Mouse (Mus musculus) midbrain, embryonic 15.5 days (tissue): ENCODE data around the gene Proser1. TPM values are rescaled to one million over a fixed set of nuclear protein-coding genes. Genes with fewer than 3 reads are reported as not detected.

Experiments used
- ATAC-seq: fragments of 200-750 bp; cut with Nextera tagmentation; replicated peaks from 2 replicates; pipeline ENCODE4 v1.8.0; 2017; ENCODE audit warnings: moderate TSS enrichment
- H3K27ac ChIP-seq: fragments of 300-500 bp; sonication (generic); 2 replicates; pipeline ENCODE4 v1.5.1; 2015; ENCODE audit warnings: mild to moderate bottlenecking, inconsistent platforms
- H3K27me3 ChIP-seq: fragments of 300-500 bp; sonication (generic); replicated peaks from 2 replicates; pipeline ENCODE4 v1.6.1; 2015; ENCODE audit warnings: inconsistent platforms
- H3K36me3 ChIP-seq: fragments of 300-500 bp; sonication (generic); replicated peaks from 2 replicates; pipeline ENCODE4 v1.6.1; 2015; ENCODE audit warnings: inconsistent platforms
- H3K4me1 ChIP-seq: fragments of 300-500 bp; sonication (generic); 2 replicates; pipeline ENCODE4 v1.6.1; 2015; ENCODE audit warnings: inconsistent platforms
- H3K4me2 ChIP-seq: fragments of 300-500 bp; sonication (generic); 2 replicates; pipeline ENCODE4 v1.6.1; 2015; ENCODE audit warnings: inconsistent platforms, mild to moderate bottlenecking, moderate library complexity
- H3K4me3 ChIP-seq: fragments of 300-500 bp; sonication (generic); 2 replicates; pipeline ENCODE4 v1.5.1; 2015; ENCODE audit warnings: mild to moderate bottlenecking, inconsistent platforms
- H3K9ac ChIP-seq: fragments of 300-500 bp; sonication (generic); 2 replicates; pipeline ENCODE4 v1.6.1; 2015; ENCODE audit warnings: mild to moderate bottlenecking, inconsistent platforms
- H3K9me3 ChIP-seq: fragments of 300-500 bp; sonication (generic); 2 replicates; pipeline ENCODE4 v1.6.1; 2016; ENCODE audit warnings: inconsistent platforms
- WGBS: fragments of 180-500 bp; shearing (Covaris S2); methylation state at CpG from one replicate; pipeline ENCODE4 v1.1.7; 2015; ENCODE audit warnings: mixed read lengths; 5-methylcytosine and 5-hydroxymethylcytosine counted together
- polyA plus RNA-seq: library from polyadenylated mRNA; unstranded; fragments of >200 nt; fragmentation: Nextera tagmentation; extraction: Ambion mirVana; gene quantifications from 2 replicates; pipeline ENCODE4 v1.2.1, GENCODE M21; 2015

The Proser1 gene
- polyA plus RNA-seq, 1 experiment from 2014 or later: 23.2 TPM

DNA sequence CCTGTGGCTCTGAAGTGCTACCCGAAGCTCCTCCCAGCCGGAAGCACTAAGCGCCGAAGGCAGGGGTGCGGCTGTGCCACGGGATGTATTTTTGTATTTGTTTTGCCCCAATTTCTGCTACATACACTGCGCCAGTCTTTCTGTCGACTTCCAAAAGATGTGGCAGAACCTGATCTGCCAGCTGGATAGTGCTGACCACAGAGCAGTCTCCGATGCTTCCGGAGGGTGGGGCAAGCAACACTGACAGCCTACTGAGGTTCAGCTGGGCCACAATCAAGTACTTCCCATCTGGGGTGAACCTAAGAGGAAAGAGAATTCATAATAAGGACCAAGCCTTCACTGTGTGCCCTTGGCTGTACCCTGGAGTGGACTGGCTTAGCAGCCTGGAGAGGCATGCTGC, 11.1 kb upstream of the Proser1 start:
- no peak for ATAC-seq
- peaks cover 59% of the 10 kb centered on the region for H3K36me3 ChIP-seq

DNA sequence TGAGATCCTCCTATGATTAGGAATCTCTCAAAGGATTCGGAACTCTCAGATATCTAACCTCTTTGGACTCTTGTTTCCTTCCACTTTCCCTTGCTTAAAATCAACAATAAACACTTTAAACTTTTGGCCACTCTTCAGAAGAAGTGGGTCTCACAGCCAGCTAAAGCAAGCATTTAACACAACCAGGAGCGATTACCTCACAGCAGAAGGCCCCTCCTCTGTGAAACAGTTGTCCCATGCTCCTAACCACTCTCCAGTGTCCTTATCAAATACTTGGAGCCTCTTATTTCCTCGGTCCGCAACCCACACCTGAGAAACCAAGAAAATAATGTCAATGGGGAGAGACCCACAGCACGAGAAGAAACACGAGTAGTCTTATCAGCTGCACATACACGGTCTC, 10.1 kb upstream of the Proser1 start:
- Histone ChIP-seq H3K27me3 (no peaks in the 10 kb centered on the region), H3K4me3 (no peak overlapping the region), H3K4me1 (no peaks in the 10 kb centered on the region), H3K36me3 (peaks cover 64% of the 10 kb centered on the region), H3K9me3 (no peaks in the 10 kb centered on the region), H3K4me2 (no peak overlapping the region), H3K9ac (no peak overlapping the region), H3K27ac (no peak overlapping the region)
- no peak for ATAC-seq
- 97% methylated on average over 7 of the region's 7 CpGs for WGBS

More for the DNA sequence above, 11.1 kb upstream of the Proser1 start:
- no peak overlapping the region for H3K9ac ChIP-seq
- H3K4me1 ChIP-seq: peaks cover 3% of the 10 kb centered on the region; the same call in 1 of the 2 replicates
- no peaks in the 10 kb centered on the region for H3K9me3 ChIP-seq
- H3K27me3 ChIP-seq: no peaks in the 10 kb centered on the region
- no peak overlapping the region for H3K4me2 ChIP-seq
- H3K4me3 ChIP-seq: no peak overlapping the region
- WGBS: 94% methylated on average over 10 of the region's 10 CpGs
- H3K27ac ChIP-seq: no peak overlapping the region

DNA sequence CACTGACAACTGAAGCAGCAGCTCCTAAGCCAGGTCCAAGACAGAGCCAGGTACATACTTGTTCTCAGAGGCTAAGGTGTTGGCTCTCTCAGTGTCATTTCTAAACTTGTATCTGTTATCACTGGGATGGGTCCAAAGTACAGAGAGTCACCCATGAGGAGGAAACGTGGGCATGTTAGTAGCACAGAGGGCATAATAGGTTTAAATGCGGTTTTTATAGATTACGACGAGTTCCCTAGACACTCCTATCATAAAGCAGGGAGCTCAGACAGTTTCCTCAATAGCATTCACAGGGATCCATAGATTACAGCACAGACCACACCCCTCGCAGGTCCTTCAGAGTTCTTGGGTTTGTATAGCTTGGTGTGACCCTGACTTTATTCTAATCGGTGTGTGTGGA, 9.5 kb upstream of the Proser1 start:
- no peaks in the 10 kb centered on the region for H3K4me1 ChIP-seq
- no peak overlapping the region for H3K4me2 ChIP-seq
- H3K36me3 ChIP-seq: peaks cover 66% of the 10 kb centered on the region
- no peak overlapping the region for H3K9ac ChIP-seq
- H3K27ac ChIP-seq: no peak overlapping the region
- H3K9me3 ChIP-seq: no peaks in the 10 kb centered on the region
- no peaks in the 10 kb centered on the region for H3K27me3 ChIP-seq
- ATAC-seq: no peak
- WGBS: 96% methylated on average over 6 of the region's 6 CpGs
- H3K4me3 ChIP-seq: no peak overlapping the region

DNA sequence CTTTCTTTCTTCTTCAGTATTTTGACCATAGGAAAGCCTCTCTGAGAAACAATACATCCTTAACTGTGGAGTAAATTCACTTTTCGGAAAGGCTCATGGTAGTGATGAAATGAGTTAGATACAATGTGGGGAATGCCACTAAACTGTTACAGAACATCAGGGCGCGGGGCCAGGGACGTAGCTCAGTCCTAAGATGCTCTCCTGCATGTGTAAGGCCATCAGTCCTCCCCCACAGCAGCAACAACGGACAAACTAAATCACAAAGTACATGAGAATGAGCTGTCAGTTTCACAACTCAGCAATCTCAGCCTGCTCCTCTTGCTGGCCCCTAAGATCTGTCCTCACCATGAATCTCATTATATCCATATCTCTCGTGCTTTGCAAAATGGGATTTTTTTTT, 8.9 kb upstream of the Proser1 start:
- H3K27me3 ChIP-seq: no peaks in the 10 kb centered on the region
- no peak overlapping the region for H3K4me3 ChIP-seq
- no peak overlapping the region for H3K9ac ChIP-seq
- ATAC-seq: no peak
- no peaks in the 10 kb centered on the region for H3K4me1 ChIP-seq
- no peaks in the 10 kb centered on the region for H3K9me3 ChIP-seq
- 94% methylated on average over 6 of the region's 6 CpGs for WGBS
- peaks cover 66% of the 10 kb centered on the region for H3K36me3 ChIP-seq
- H3K4me2 ChIP-seq: no peak overlapping the region
- no peak overlapping the region for H3K27ac ChIP-seq

DNA sequence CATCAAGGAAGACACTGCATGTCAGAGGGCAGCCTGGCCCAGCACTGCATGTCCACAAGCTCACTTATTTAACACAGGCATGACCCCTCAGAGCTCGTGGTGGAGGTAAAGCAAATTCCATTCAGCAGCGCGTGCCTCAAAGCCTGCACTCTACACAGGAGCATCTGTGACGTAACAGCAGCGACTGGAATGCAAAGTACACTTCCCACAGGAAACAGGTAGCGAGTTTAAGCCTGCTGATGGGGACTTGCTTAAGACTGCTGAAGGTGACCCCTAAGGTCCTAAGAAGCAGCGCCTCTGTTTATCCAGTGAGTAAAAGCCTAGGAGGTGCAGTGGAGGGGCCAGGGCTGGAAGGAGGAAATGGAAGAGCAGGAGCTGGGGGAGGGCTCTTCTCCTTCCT, 8.5 kb upstream of the Proser1 start:
- no peak overlapping the region for H3K4me2 ChIP-seq
- H3K27me3 ChIP-seq: no peaks in the 10 kb centered on the region
- no peak for ATAC-seq
- H3K4me1 ChIP-seq: no peaks in the 10 kb centered on the region
- no peak overlapping the region for H3K9ac ChIP-seq
- WGBS: 87% methylated on average over 7 of the region's 7 CpGs
- no peak overlapping the region for H3K27ac ChIP-seq
- peaks cover 63% of the 10 kb centered on the region for H3K36me3 ChIP-seq
- no peak overlapping the region for H3K4me3 ChIP-seq
- H3K9me3 ChIP-seq: no peaks in the 10 kb centered on the region

DNA sequence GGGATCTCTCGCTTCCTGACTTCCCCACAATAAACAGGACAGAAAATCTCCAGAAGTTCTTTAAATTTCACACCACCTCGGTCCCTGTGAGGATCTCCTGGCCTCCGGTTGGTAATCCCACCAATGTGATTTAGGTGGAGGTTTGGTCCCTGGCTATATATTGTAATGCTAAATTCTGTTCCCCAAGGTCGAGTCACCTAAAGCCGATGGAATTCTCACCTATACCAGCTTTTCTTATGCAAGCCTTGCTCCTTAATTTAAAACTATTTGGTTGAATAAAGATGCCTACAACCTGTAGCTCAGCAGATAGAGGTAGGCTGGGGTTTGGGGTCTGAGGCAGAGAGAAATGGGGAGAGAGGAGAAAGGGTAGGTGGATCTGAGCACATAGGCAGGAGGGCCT, 5.7 kb upstream of the Proser1 start:
- no peaks in the 10 kb centered on the region for H3K9me3 ChIP-seq
- no peak overlapping the region for H3K4me3 ChIP-seq
- no peak overlapping the region for H3K27ac ChIP-seq
- no peaks in the 10 kb centered on the region for H3K27me3 ChIP-seq
- peaks cover 45% of the 10 kb centered on the region; the same call in 1 of the 2 replicates for H3K36me3 ChIP-seq
- no peak overlapping the region for H3K4me2 ChIP-seq
- no peak for ATAC-seq
- H3K4me1 ChIP-seq: peaks cover 12% of the 10 kb centered on the region
- 82% methylated on average over 5 of the region's 5 CpGs for WGBS
- no peak overlapping the region for H3K9ac ChIP-seq

DNA sequence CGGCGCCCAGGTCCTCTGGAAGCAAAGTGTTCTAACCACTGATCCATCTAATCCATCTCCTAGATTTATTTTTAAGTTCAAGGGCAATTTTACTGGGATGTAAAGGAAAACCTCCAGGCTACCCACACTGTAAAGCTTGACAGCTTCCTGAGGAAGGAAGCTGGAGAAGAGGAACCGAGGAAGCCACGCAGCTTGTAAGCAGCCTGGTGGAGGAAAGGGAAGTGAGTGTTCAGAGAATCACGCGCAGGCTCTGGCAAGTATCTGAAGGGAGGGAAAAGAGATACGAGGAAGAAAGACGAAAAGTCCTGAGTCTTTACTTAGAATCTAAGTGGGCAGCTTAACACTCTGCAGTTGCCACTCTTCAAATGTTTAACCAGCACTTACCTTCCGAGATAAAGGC, 3.4 kb upstream of the Proser1 start:
- no peak overlapping the region for H3K27ac ChIP-seq
- no peaks in the 10 kb centered on the region for H3K9me3 ChIP-seq
- H3K4me3 ChIP-seq: no peak overlapping the region
- no peak overlapping the region for H3K4me2 ChIP-seq
- no peak for ATAC-seq
- H3K36me3 ChIP-seq: peaks cover 31% of the 10 kb centered on the region; the same call in 1 of the 2 replicates
- WGBS: 93% methylated on average over 9 of the region's 9 CpGs
- H3K27me3 ChIP-seq: no peaks in the 10 kb centered on the region
- no peak overlapping the region for H3K9ac ChIP-seq
- peaks cover 20% of the 10 kb centered on the region for H3K4me1 ChIP-seq

DNA sequence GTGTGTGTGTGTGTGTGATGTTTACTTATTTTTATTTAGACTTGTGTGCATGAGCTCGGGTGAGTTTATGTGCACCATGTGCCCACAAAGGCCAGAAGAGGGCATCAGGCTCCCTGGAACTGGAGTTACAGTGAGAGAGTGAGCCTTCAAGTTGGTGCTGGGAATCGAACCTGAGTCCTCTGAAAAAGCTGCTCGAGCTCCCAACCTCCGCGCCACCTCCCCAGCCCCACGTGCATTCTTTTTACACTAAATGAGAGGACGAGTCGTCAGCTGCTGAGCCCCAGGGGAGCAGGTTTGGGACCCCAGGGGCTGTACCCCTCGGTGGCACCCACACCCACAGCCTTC, 793 bp upstream of the Proser1 start:
- 6% methylated on average over 9 of the region's 9 CpGs for WGBS
- peaks cover 45% of the 10 kb centered on the region for H3K4me1 ChIP-seq
- H3K36me3 ChIP-seq: peaks cover 9% of the 10 kb centered on the region; the same call in 1 of the 2 replicates
- H3K27ac ChIP-seq: peak overlapping the region; percentile 87
- peak overlapping the region; percentile 90 for H3K9ac ChIP-seq
- H3K27me3 ChIP-seq: no peaks in the 10 kb centered on the region
- no peaks in the 10 kb centered on the region for H3K9me3 ChIP-seq
- H3K4me2 ChIP-seq: peak overlapping the region; percentile 84
- no peak for ATAC-seq
- H3K4me3 ChIP-seq: peak overlapping the region; percentile 75

DNA sequence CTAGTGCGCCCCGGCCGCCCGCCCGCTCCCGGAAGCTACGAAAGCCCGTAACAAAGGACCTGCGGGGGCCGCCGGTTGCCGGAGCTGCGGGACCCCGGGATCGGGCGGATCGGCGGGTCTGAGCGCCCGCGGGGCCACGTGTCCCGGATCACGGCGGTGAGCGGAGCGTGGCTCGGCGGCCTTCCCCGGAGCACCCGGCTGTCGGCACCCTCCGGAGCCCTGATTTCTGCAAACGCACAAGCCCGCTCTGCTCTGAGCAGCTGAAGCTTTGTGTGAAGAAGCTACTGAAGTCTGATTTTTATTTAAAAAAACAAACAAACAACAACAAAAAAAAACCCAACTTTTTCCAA, 274 bp downstream of the Proser1 start:
- H3K9ac ChIP-seq: peak overlapping the region; percentile 90
- H3K4me1 ChIP-seq: peaks cover 49% of the 10 kb centered on the region
- H3K27ac ChIP-seq: peak overlapping the region; percentile 93
- H3K27me3 ChIP-seq: no peaks in the 10 kb centered on the region
- H3K4me2 ChIP-seq: peak overlapping the region; percentile 84
- H3K4me3 ChIP-seq: peak overlapping the region; percentile 75
- under 1% methylated on average over 35 of the region's 35 CpGs for WGBS
- 0 out of 2 replicates have a peak, but pooled peaks cover 2% of the 10 kb centered on the region for H3K36me3 ChIP-seq
- no peaks in the 10 kb centered on the region for H3K9me3 ChIP-seq
- ATAC-seq: peak; percentile 81

DNA sequence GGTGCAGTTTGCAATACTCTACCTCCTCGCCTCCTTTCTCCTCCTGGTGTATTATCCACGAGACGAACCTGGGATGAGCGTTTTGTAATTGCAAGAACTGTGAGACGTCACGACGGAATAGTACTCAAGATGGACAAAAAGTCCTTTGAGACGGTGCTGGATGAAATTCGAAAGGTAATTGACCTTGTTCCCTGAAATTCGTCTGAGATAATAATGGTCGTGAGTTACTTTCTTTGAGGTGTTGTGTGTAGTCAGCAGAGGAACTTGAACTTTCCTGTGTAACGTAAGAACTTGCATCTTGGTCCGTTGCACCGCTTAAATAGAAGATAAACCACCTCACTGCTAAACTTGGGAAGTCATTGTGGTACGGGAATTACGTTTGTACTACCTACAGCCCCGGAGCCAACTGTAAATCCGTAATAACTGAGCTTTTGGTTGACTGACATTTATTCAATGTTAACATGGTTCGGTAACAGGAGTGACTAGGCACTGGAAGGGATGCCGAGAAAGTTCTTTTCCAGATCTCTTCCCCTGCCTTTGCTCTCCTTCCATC, 756 bp downstream of the Proser1 start:
- peak overlapping the region; percentile 75 for H3K4me3 ChIP-seq
- WGBS: under 1% methylated on average over 20 of the region's 20 CpGs
- H3K36me3 ChIP-seq: 0 out of 2 replicates have a peak, but pooled peaks cover 2% of the 10 kb centered on the region
- peak overlapping the region; percentile 90 for H3K9ac ChIP-seq
- no peaks in the 10 kb centered on the region for H3K27me3 ChIP-seq
- peaks cover 54% of the 10 kb centered on the region for H3K4me1 ChIP-seq
- H3K27ac ChIP-seq: peak overlapping the region; percentile 93
- no peak for ATAC-seq
- H3K4me2 ChIP-seq: peak overlapping the region; percentile 84
- no peaks in the 10 kb centered on the region for H3K9me3 ChIP-seq

DNA sequence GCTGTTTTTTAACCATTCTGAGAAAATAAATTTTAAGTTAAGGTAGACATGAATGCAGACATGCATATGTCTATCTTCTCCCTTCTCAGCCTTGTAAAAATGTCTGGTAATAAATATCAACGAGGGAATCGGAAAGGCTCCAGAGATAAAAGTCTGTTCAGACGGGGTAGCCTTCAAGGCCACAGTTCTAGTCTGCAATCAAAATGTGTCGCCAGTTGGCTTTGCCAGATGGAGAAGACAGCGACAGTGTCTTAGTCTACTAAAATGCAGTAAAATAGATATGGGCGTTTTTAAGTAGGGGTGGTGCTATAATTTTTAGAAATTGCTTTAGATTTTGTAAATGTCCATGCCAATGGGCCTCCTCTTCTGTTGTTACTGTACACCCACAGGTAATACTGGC, 1.9 kb downstream of the Proser1 start:
- WGBS: 65% methylated on average over 6 of the region's 6 CpGs
- H3K9ac ChIP-seq: no peak overlapping the region
- ATAC-seq: no peak
- no peaks in the 10 kb centered on the region for H3K27me3 ChIP-seq
- H3K4me1 ChIP-seq: peaks cover 55% of the 10 kb centered on the region
- H3K4me2 ChIP-seq: peak overlapping the region; percentile 84
- no peak overlapping the region for H3K27ac ChIP-seq
- no peaks in the 10 kb centered on the region for H3K9me3 ChIP-seq
- peak overlapping the region; percentile 75 for H3K4me3 ChIP-seq
- H3K36me3 ChIP-seq: no peaks in the 10 kb centered on the region

DNA sequence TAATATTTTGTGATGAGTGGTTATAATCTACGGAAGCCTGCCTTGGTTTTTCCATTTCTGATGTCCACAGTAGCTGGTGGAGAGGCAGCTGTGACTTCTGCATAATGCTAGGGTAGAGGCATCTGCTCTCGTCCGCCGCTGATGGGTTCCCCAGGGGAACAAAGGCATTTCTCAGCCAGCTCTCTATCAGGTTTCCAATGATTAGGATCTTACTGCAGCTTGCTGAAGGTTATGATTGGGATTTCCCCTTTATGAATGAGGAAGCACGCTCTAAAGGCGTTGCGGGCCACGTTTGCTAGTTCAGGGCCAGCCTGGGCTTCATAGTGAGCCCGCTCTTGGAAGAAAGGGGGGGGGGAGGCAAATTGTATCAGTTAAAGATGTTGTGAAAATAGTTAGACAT, 3.0 kb downstream of the Proser1 start:
- Histone ChIP-seq H3K27ac (no peak overlapping the region), H3K4me2 (peak overlapping the region; percentile 84), H3K9me3 (no peaks in the 10 kb centered on the region), H3K4me3 (peak overlapping the region; percentile 75; the same call in 1 of the 2 replicates), H3K9ac (peak overlapping the region; percentile 32; the same call in 1 of the 2 replicates), H3K27me3 (no peaks in the 10 kb centered on the region), H3K36me3 (peaks cover 8% of the 10 kb centered on the region), H3K4me1 (peaks cover 54% of the 10 kb centered on the region)
- whole genome bisulfite sequencing: 59% methylated on average over 9 of the region's 9 CpGs
- ATAC-seq: no peak

DNA sequence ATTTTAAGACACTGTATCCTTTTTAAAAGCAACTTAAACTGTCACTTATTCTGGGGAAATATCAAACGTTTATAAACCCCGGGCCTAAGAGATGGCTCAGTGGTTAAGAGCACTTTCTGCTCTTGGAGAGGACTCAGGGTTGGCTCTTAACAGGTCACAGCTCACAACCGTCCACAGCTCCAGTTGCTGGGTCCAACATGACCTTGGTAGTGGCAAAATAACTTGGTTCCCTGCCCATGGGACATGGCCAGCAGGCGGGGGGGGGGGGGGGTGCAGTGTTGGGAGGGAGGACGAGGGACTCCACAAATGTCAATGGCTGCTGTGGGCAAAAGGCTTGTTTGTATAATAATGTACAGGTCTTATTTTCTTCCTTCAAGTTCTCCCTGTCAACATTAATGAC, 3.9 kb downstream of the Proser1 start:
- WGBS: 89% methylated on average over 5 of the region's 5 CpGs
- no peak overlapping the region for H3K4me3 ChIP-seq
- no peaks in the 10 kb centered on the region for H3K27me3 ChIP-seq
- H3K36me3 ChIP-seq: peaks cover 15% of the 10 kb centered on the region
- H3K4me1 ChIP-seq: peaks cover 48% of the 10 kb centered on the region
- H3K9ac ChIP-seq: no peak overlapping the region
- no peaks in the 10 kb centered on the region for H3K9me3 ChIP-seq
- 0 out of 2 replicates have a peak overlapping the region, but pooled peaks have one; percentile 84 for H3K4me2 ChIP-seq
- H3K27ac ChIP-seq: no peak overlapping the region
- no peak for ATAC-seq
